Mouse (Mus musculus) neural tube, embryonic 15.5 days (tissue): Measurements from ENCODE around the gene Gm4559. TPM values are rescaled to one million over a fixed set of nuclear protein-coding genes. Genes with fewer than 3 reads are reported as not detected.
"Not testable (repeated sequence)": the region's sequence is repeated elsewhere in the genome, so short reads cannot be mapped to it uniquely, and the experiment has no call there.

Experiments used
- ATAC-seq: fragments of 200-750 bp; cut with Nextera tagmentation; 2 replicates; pipeline ENCODE4 v1.8.0; 2017; ENCODE audit warnings: mild to moderate bottlenecking, moderate TSS enrichment, moderate library complexity; ENCODE audit not compliant: low FRiP score
- H3K27ac ChIP-seq: fragments of 300-500 bp; sonication (generic); replicated peaks from 2 replicates; pipeline ENCODE4 v1.5.1; 2015; ENCODE audit warnings: mild to moderate bottlenecking, inconsistent platforms
- H3K27me3 ChIP-seq: fragments of 300-500 bp; sonication (generic); replicated peaks from 2 replicates; pipeline ENCODE4 v1.6.1; 2015; ENCODE audit warnings: inconsistent platforms
- H3K36me3 ChIP-seq: fragments of 300-500 bp; sonication (generic); 2 replicates; pipeline ENCODE4 v1.6.1; 2015; ENCODE audit warnings: inconsistent platforms
- H3K4me1 ChIP-seq: fragments of 300-500 bp; sonication (generic); 2 replicates; pipeline ENCODE4 v1.6.1; 2015; ENCODE audit warnings: inconsistent platforms
- H3K4me2 ChIP-seq: fragments of 300-500 bp; sonication (generic); 2 replicates; pipeline ENCODE4 v1.6.1; 2015; ENCODE audit warnings: inconsistent platforms, mild to moderate bottlenecking, moderate library complexity
- H3K4me3 ChIP-seq: fragments of 300-500 bp; sonication (generic); replicated peaks from 2 replicates; pipeline ENCODE4 v1.5.1; 2015; ENCODE audit warnings: mild to moderate bottlenecking, inconsistent platforms
- H3K9ac ChIP-seq: fragments of 300-500 bp; sonication (generic); replicated peaks from 2 replicates; pipeline ENCODE4 v1.6.1; 2015; ENCODE audit warnings: mild to moderate bottlenecking, inconsistent platforms
- H3K9me3 ChIP-seq: fragments of 300-500 bp; sonication (generic); replicated peaks from 2 replicates; pipeline ENCODE4 v1.6.1; 2016; ENCODE audit warnings: inconsistent platforms
- WGBS: fragments of 180-500 bp; shearing (Covaris S2); methylation state at CpG from one replicate; pipeline ENCODE4 v1.1.7; 2015; ENCODE audit warnings: mixed read lengths; 5-methylcytosine and 5-hydroxymethylcytosine counted together
- polyA plus RNA-seq: library from polyadenylated mRNA; unstranded; fragments of >200 nt; fragmentation: Nextera tagmentation; extraction: Ambion mirVana; gene quantifications from 2 replicates; pipeline ENCODE4 v1.2.1, GENCODE M21; 2015

The Gm4559 gene
- polyA plus RNA-seq, 1 experiment from 2014 or later: not detected

GRCm38 (mm10) chr7:142249824-142250223 is 24.3 kb downstream of the Gm4559 start:
- 0% methylated on average over 1 of the region's 1 CpGs for WGBS
- no peak overlapping the region for H3K27ac ChIP-seq
- H3K9me3 ChIP-seq: no peaks in the 10 kb centered on the region
- H3K27me3 ChIP-seq: peaks cover 5% of the 10 kb centered on the region; the same call in 1 of the 2 replicates
- no peak overlapping the region for H3K4me3 ChIP-seq
- H3K36me3 ChIP-seq: no peaks in the 10 kb centered on the region
- H3K4me1 ChIP-seq: no peaks in the 10 kb centered on the region
- no peak overlapping the region for H3K4me2 ChIP-seq
- no peak overlapping the region for H3K9ac ChIP-seq
- ATAC-seq: no peak

- Histone ChIP-seq H3K4me3 (no peak within 1 kb of the TSS), H3K27me3 (no peaks in the 10 kb centered on the region), H3K4me1 (no peaks in the 10 kb centered on the region), H3K27ac (no peak within 1 kb of the TSS), H3K9me3 (no peaks in the 10 kb centered on the region), H3K4me2 (no peak within 1 kb of the TSS), H3K9ac (no peak within 1 kb of the TSS), H3K36me3 (no peaks in the 10 kb centered on the region)
- WGBS: 53% methylated on average over 2 of the region's 2 CpGs
- ATAC-seq: no peak
Observed at GRCm38 (mm10) chr7:142240978-142241377, 33.2 kb downstream of the Gm4559 start, which contains the start of gene Gm40460. Gene Gm40460 (minus strand): TSS chr7:142241078.

- WGBS: 33% methylated on average over 1 of the region's 1 CpGs
- Histone ChIP-seq H3K36me3 (no peaks in the 10 kb centered on the region), H3K9ac (no peak overlapping the region), H3K4me1 (no peaks in the 10 kb centered on the region), H3K27ac (no peak overlapping the region), H3K4me3 (no peak overlapping the region), H3K9me3 (no peaks in the 10 kb centered on the region), H3K27me3 (no peaks in the 10 kb centered on the region), H3K4me2 (no peak overlapping the region)
- no peak for ATAC-seq
Observed at GRCm38 (mm10) chr7:142231540-142231939, 42.6 kb downstream of the Gm4559 start.

- ATAC-seq, H3K36me3 ChIP-seq, H3K9me3 ChIP-seq, H3K27me3 ChIP-seq, H3K4me3 ChIP-seq, H3K9ac ChIP-seq, H3K4me1 ChIP-seq, H3K4me2 ChIP-seq, H3K27ac ChIP-seq: not testable (repeated sequence)
- 50% methylated on average over 3 of the region's 3 CpGs for WGBS
Observed at GRCm38 (mm10) chr7:142229871-142230270, 44.3 kb downstream of the Gm4559 start, which contains the start of gene Krtap5-5. Gene Krtap5-5 (minus strand): TSS chr7:142229971.

- H3K4me2 ChIP-seq: no peak overlapping the region
- no peak overlapping the region for H3K27ac ChIP-seq
- H3K4me1 ChIP-seq: no peaks in the 10 kb centered on the region
- no peaks in the 10 kb centered on the region for H3K36me3 ChIP-seq
- H3K27me3 ChIP-seq: no peaks in the 10 kb centered on the region
- 58% methylated on average over 2 of the region's 2 CpGs for whole genome bisulfite sequencing
- H3K9me3 ChIP-seq: no peaks in the 10 kb centered on the region
- no peak for ATAC-seq
- no peak overlapping the region for H3K9ac ChIP-seq
- no peak overlapping the region for H3K4me3 ChIP-seq
Observed at GRCm38 (mm10) chr7:142224518-142224917, 49.6 kb downstream of the Gm4559 start.

Other genes starting within 250 kb of the Gm4559 start
- gene Mob2, start 213.3 kb downstream of the Gm4559 start, polyA plus RNA-seq: 51.2 and 55.6 TPM in 2 replicates
- 110 and 132 TPM in 2 replicates for gene Dusp8, start 178.5 kb downstream of the Gm4559 start, polyA plus RNA-seq
- 0.40 and 0.50 TPM in 2 replicates for gene Gm45618, start 153.6 kb downstream of the Gm4559 start, polyA plus RNA-seq
- not detected in 2 replicates for gene Gm39115, start 138.3 kb downstream of the Gm4559 start, polyA plus RNA-seq
- gene Gm45337, start 129.8 kb downstream of the Gm4559 start, polyA plus RNA-seq: not detected in 2 replicates
- gene Gm29735, start 117.2 kb downstream of the Gm4559 start, polyA plus RNA-seq: not detected in 2 replicates
- gene Gm4553, start 108.6 kb downstream of the Gm4559 start, polyA plus RNA-seq: not detected in 2 replicates
- gene Krtap5-2, start 98.4 kb downstream of the Gm4559 start, polyA plus RNA-seq: not detected in 2 replicates
- not detected in 2 replicates for gene Gm10153, start 84.0 kb downstream of the Gm4559 start, polyA plus RNA-seq
- gene Krtap5-3, start 73.0 kb downstream of the Gm4559 start, polyA plus RNA-seq: not detected in 2 replicates
- not detected in 2 replicates for gene Gm7579, start 62.5 kb downstream of the Gm4559 start, polyA plus RNA-seq
- not detected in 2 replicates for gene Krtap5-5, start 44.4 kb downstream of the Gm4559 start, polyA plus RNA-seq
- not detected in 2 replicates for gene Gm40460, start 33.3 kb downstream of the Gm4559 start, polyA plus RNA-seq
- not detected in 2 replicates for gene Gm2431, start 16.0 kb downstream of the Gm4559 start, polyA plus RNA-seq
- gene Krtap5-1, start 22.8 kb upstream of the Gm4559 start, polyA plus RNA-seq: not detected in 2 replicates
- not detected in 2 replicates for gene Krtap5-4, start 29.2 kb upstream of the Gm4559 start, polyA plus RNA-seq
- gene Ifitm10, start 99.4 kb upstream of the Gm4559 start, polyA plus RNA-seq: 13.5 and 14.7 TPM in 2 replicates
- gene Gm49369, start 108.3 kb upstream of the Gm4559 start, polyA plus RNA-seq: not detected in 2 replicates
- 304 and 310 TPM in 2 replicates for gene Ctsd, start 113.7 kb upstream of the Gm4559 start, polyA plus RNA-seq
- 0.14 TPM in 1 of 2 replicates, not detected in the other for gene Syt8, start 160.5 kb upstream of the Gm4559 start, polyA plus RNA-seq
- 16.4 and 24.8 TPM in 2 replicates for gene Tnni2, start 167.4 kb upstream of the Gm4559 start, polyA plus RNA-seq
- 6.9 and 58.6 TPM in 2 replicates for gene Lsp1, start 186.4 kb upstream of the Gm4559 start, polyA plus RNA-seq
- gene Tnnt3, start 224.5 kb upstream of the Gm4559 start, polyA plus RNA-seq: 14.9 and 26.9 TPM in 2 replicates